Mouse (Mus musculus) hindbrain, embryonic 13.5 days (tissue): ENCODE measurements at regions not wholly inside any gene's neighbourhood (a gene's known extent, or its start where the extent isn't known, plus 50 kb on each side); places are given as distances from the start of the nearest gene placed in this dataset.

Experiments used
- ATAC-seq: fragments of 200-750 bp; cut with Nextera tagmentation; 2 replicates; pipeline ENCODE4 v1.8.0; 2017; ENCODE audit warnings: moderate TSS enrichment; ENCODE audit not compliant: low FRiP score
- H3K27ac ChIP-seq: fragments of 300-500 bp; sonication (generic); 2 replicates; pipeline ENCODE4 v1.5.1; 2015; ENCODE audit warnings: inconsistent platforms, mild to moderate bottlenecking, moderate library complexity
- H3K27me3 ChIP-seq: fragments of 300-500 bp; sonication (generic); 2 replicates; pipeline ENCODE4 v1.6.1; 2015; ENCODE audit warnings: mild to moderate bottlenecking, inconsistent platforms
- H3K36me3 ChIP-seq: fragments of 300-500 bp; sonication (generic); 2 replicates; pipeline ENCODE4 v1.6.1; 2015; ENCODE audit warnings: mild to moderate bottlenecking, inconsistent platforms
- H3K4me1 ChIP-seq: fragments of 300-500 bp; sonication (generic); replicated peaks from 2 replicates; pipeline ENCODE4 v1.6.1; 2015; ENCODE audit warnings: inconsistent platforms
- H3K4me2 ChIP-seq: fragments of 300-500 bp; sonication (generic); 2 replicates; pipeline ENCODE4 v1.6.1; 2015; ENCODE audit warnings: inconsistent platforms, mild to moderate bottlenecking, moderate library complexity
- H3K4me3 ChIP-seq: fragments of 300-500 bp; sonication (generic); 2 replicates; pipeline ENCODE4 v1.5.1; 2015; ENCODE audit warnings: mild to moderate bottlenecking, inconsistent platforms
- H3K9ac ChIP-seq: fragments of 300-500 bp; sonication (generic); 2 replicates; pipeline ENCODE4 v1.6.1; 2015; ENCODE audit warnings: mild to moderate bottlenecking, inconsistent platforms
- H3K9me3 ChIP-seq: fragments of 300-500 bp; sonication (generic); 2 replicates; pipeline ENCODE4 v1.6.1; 2016; ENCODE audit warnings: inconsistent platforms
- WGBS: fragments of 180-500 bp; shearing (Covaris S2); methylation state at CpG from one replicate; pipeline ENCODE4 v1.1.7; 2015; 5-methylcytosine and 5-hydroxymethylcytosine counted together

- Histone ChIP-seq H3K4me2 (no peak overlapping the region), H3K36me3 (no peaks in the 10 kb centered on the region), H3K27me3 (no peaks in the 10 kb centered on the region), H3K27ac (peak overlapping the region; percentile 35; the same call in 1 of the 2 replicates), H3K9me3 (no peaks in the 10 kb centered on the region), H3K4me1 (peaks cover 26% of the 10 kb centered on the region), H3K4me3 (no peak overlapping the region), H3K9ac (no peak overlapping the region)
- peak; percentile 65; the same call in 1 of the 2 replicates for ATAC-seq
- 46% methylated on average over 7 of the region's 7 CpGs for WGBS
Observed at GRCm38 (mm10) chr5:138911769-138912710, 85.1 kb downstream of the Pdgfa start.

- Histone ChIP-seq H3K4me2 (no peak overlapping the region), H3K27me3 (no peaks in the 10 kb centered on the region), H3K27ac (no peak overlapping the region), H3K9me3 (no peaks in the 10 kb centered on the region), H3K36me3 (no peaks in the 10 kb centered on the region), H3K4me1 (peaks cover 26% of the 10 kb centered on the region), H3K4me3 (no peak overlapping the region), H3K9ac (no peak overlapping the region)
- no peak for ATAC-seq
- 49% methylated on average over 7 of the region's 7 CpGs for WGBS
Observed at GRCm38 (mm10) chr5:138912711-138913105, 84.5 kb downstream of the Pdgfa start.

DNA sequence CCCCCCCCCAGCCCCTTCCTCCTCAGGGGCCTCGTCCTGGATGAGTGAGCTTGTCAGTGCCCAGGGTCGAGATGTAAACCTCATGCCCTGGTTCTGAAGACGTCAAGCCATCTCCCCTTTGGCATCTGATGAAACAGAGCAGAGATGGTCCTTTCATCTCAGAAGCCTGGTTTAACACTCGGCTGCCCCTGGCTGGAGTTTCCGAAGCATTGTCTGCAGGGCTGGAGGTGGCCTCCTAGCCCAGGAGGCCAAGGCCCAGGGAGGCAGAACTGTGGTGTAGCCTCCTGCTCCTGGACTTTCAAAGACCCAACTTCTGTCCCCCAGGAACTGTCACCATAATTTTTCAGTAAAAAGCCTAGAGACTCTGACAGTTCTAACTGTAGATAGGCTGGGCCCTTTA lies 82.1 kb downstream of the Pdgfa start:
- no peak overlapping the region for H3K4me3 ChIP-seq
- H3K4me2 ChIP-seq, result no peak overlapping the region
- no peaks in the 10 kb centered on the region for H3K36me3 ChIP-seq
- peaks cover 26% of the 10 kb centered on the region for H3K4me1 ChIP-seq
- no peaks in the 10 kb centered on the region for H3K27me3 ChIP-seq
- 18% methylated on average over 5 of the region's 5 CpGs for WGBS
- ATAC-seq, result no peak
- no peaks in the 10 kb centered on the region for H3K9me3 ChIP-seq
- no peak overlapping the region for H3K9ac ChIP-seq
- no peak overlapping the region for H3K27ac ChIP-seq

DNA sequence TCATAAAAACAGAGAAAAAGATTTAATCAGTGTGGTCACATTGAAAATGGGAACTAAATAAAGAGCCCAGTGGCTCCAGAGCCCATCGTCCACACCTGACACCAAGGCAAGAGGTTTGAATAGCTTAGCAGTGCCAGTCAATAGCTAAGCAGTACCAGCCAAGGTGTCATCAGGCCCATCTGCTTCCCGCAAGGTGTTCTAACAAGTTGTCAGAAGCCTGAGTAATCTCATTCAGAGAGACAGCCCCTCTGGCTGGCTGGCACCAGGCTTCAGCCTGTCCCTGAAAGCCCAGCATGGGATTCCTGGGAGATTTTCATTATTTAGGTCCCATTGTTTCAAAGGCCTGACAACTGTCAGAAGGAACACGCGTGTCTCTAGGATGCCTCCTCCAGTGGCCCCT lies 81.7 kb downstream of the Pdgfa start:
- Histone ChIP-seq H3K4me1 (peaks cover 26% of the 10 kb centered on the region), H3K4me2 (no peak overlapping the region), H3K9ac (no peak overlapping the region), H3K36me3 (no peaks in the 10 kb centered on the region), H3K4me3 (no peak overlapping the region), H3K27me3 (no peaks in the 10 kb centered on the region), H3K9me3 (no peaks in the 10 kb centered on the region), H3K27ac (no peak overlapping the region)
- WGBS, result 75% methylated on average over 4 of the region's 4 CpGs
- ATAC-seq, result no peak

- Histone ChIP-seq H3K4me3 (no peak overlapping the region), H3K27ac (no peak overlapping the region), H3K4me1 (peaks cover 11% of the 10 kb centered on the region), H3K27me3 (no peaks in the 10 kb centered on the region), H3K9ac (no peak overlapping the region), H3K36me3 (no peaks in the 10 kb centered on the region), H3K4me2 (no peak overlapping the region), H3K9me3 (no peaks in the 10 kb centered on the region)
- WGBS, result 74% methylated on average over 7 of the region's 7 CpGs
- no peak for ATAC-seq
Observed at GRCm38 (mm10) chr5:138920156-138920845, 76.9 kb downstream of the Pdgfa start.

- no peaks in the 10 kb centered on the region for H3K27me3 ChIP-seq
- H3K4me2 ChIP-seq, result no peak overlapping the region
- H3K4me3 ChIP-seq, result no peak overlapping the region
- 59% methylated on average over 3 of the region's 3 CpGs for WGBS
- H3K9me3 ChIP-seq, result no peaks in the 10 kb centered on the region
- no peak overlapping the region for H3K27ac ChIP-seq
- H3K36me3 ChIP-seq, result no peaks in the 10 kb centered on the region
- H3K4me1 ChIP-seq, result peaks cover 11% of the 10 kb centered on the region
- no peak overlapping the region for H3K9ac ChIP-seq
- no peak for ATAC-seq
Observed at GRCm38 (mm10) chr5:138922116-138922515, 75.1 kb downstream of the Pdgfa start.
